Mouse (Mus musculus) lung, embryonic 16.5 days (tissue): ENCODE measurements at regions not wholly inside any gene's neighbourhood (a gene's known extent, or its start where the extent isn't known, plus 50 kb on each side); places are given as distances from the start of the nearest gene placed in this dataset.

Source experiments
- ATAC-seq: fragments of 200-750 bp; cut with Nextera tagmentation; 2 replicates; pipeline ENCODE4 v1.8.0; 2017; ENCODE audit warnings: low read depth, mild to moderate bottlenecking, moderate library complexity
- H3K27ac ChIP-seq: fragments of 300-500 bp; sonication (generic); 2 replicates; pipeline ENCODE4 v1.5.1; 2014; ENCODE audit warnings: mild to moderate bottlenecking, control low read depth, low read length
- H3K27me3 ChIP-seq: fragments of 300-500 bp; sonication (generic); 2 replicates; pipeline ENCODE4 v1.6.1; 2014; ENCODE audit warnings: low read depth, low read length, mixed read lengths; ENCODE audit not compliant: control insufficient read depth, insufficient read depth
- H3K36me3 ChIP-seq: fragments of 300-500 bp; sonication (generic); 2 replicates; pipeline ENCODE4 v1.6.1; 2014; ENCODE audit warnings: low read length; ENCODE audit not compliant: control insufficient read depth, insufficient read depth
- H3K4me1 ChIP-seq: fragments of 300-500 bp; sonication (generic); replicated peaks from 2 replicates; pipeline ENCODE4 v1.6.1; 2014; ENCODE audit warnings: low read length, mixed read lengths; ENCODE audit not compliant: control insufficient read depth, insufficient read depth
- H3K4me2 ChIP-seq: fragments of 300-500 bp; sonication (generic); 2 replicates; pipeline ENCODE4 v1.6.1; 2014; ENCODE audit warnings: low read depth, low read length, control low read depth
- H3K4me3 ChIP-seq: fragments of 300-500 bp; sonication (generic); 2 replicates; pipeline ENCODE4 v1.5.1; 2014; ENCODE audit warnings: mild to moderate bottlenecking, low read length, control low read depth
- H3K9ac ChIP-seq: fragments of 300-500 bp; sonication (generic); 2 replicates; pipeline ENCODE4 v1.6.1; 2014; ENCODE audit warnings: low read length, control low read depth
- H3K9me3 ChIP-seq: fragments of 300-500 bp; sonication (generic); 2 replicates; pipeline ENCODE4 v1.6.1; 2016; ENCODE audit warnings: low read length; ENCODE audit not compliant: control insufficient read depth
- WGBS: fragments of 180-500 bp; shearing (Covaris S2); extraction: QIAGEN DNeasy Blood & Tissue Kit; methylation state at CpG from one replicate; pipeline ENCODE4 v1.1.7; 2014; 5-methylcytosine and 5-hydroxymethylcytosine counted together

DNA sequence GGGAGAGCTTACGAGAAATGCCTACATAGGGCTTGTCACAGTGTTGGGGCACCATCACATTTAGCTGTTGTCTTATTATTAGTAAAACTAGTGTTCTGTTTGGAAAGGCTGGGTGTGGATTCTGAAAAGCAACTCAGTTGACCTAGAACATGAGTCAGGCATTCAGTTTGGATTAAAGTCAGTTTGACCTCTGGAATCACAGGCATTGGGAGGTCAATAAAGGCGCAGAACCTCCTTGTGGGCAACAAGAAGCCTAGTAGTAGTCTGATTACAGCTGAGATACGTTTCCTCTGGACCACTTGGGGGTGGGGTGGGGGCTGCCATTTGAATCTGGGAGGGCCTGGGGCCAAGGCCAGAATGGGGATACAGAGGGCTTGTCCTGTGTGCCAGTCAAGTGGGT lies 52.1 kb upstream of the Map3k1 start:
- H3K4me3 ChIP-seq = no peak overlapping the region
- H3K36me3 ChIP-seq = no peaks in the 10 kb centered on the region
- H3K9ac ChIP-seq = no peak overlapping the region
- no peaks in the 10 kb centered on the region for H3K27me3 ChIP-seq
- H3K4me1 ChIP-seq = peaks cover 5% of the 10 kb centered on the region
- 73% methylated on average over 3 of the region's 3 CpGs for WGBS
- no peak overlapping the region for H3K27ac ChIP-seq
- H3K4me2 ChIP-seq = no peak overlapping the region
- no peaks in the 10 kb centered on the region for H3K9me3 ChIP-seq
- ATAC-seq = no peak

DNA sequence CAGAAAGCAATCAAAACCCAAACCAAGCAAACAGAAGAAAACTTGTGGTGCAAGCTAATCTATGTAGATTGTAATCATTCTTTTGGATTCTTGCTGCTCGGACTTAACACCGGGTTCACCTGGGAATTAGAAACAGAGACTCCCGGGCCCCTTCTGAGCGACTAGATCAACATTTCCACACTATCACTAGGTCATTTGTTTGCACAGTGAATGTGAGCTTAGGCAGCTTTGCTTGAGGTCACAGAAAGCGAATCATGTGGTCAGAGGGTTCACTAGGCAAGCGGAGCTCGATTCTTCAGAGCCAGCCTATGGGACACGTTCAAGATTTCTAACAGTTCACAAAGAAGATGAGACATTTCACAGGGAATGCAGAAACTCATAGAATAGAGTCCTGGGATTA lies 53.5 kb upstream of the Map3k1 start:
- no peak for ATAC-seq
- no peak overlapping the region for H3K4me2 ChIP-seq
- no peaks in the 10 kb centered on the region for H3K4me1 ChIP-seq
- 52% methylated on average over 8 of the region's 8 CpGs for WGBS
- H3K9me3 ChIP-seq = no peaks in the 10 kb centered on the region
- no peaks in the 10 kb centered on the region for H3K27me3 ChIP-seq
- H3K4me3 ChIP-seq = no peak overlapping the region
- H3K36me3 ChIP-seq = no peaks in the 10 kb centered on the region
- H3K9ac ChIP-seq = no peak overlapping the region
- H3K27ac ChIP-seq = no peak overlapping the region

DNA sequence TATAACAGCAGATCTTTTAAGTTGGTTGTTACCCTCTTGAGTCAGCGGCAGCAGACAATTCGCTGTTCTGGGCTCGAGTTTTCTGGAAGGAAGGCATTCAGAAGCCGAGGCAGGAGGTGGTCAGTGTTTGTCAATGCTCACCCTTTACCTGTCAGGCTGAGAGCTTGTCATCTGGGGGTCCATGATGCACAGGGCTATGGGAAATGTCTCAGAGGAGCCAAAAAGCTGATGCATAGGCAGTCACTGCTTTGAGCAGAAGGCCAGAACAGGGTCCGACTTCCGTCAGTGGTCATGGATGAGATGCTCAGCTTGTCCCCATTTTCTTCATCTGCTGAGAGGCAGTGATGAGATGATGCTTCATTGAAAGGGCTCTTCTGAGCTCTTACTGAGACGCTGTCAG lies 57.2 kb upstream of the Map3k1 start:
- Histone ChIP-seq H3K36me3 (no peaks in the 10 kb centered on the region), H3K4me1 (peaks cover 21% of the 10 kb centered on the region), H3K9ac (no peak overlapping the region), H3K27ac (no peak overlapping the region), H3K27me3 (no peaks in the 10 kb centered on the region), H3K4me2 (no peak overlapping the region), H3K4me3 (no peak overlapping the region), H3K9me3 (no peaks in the 10 kb centered on the region)
- no peak for ATAC-seq
- 93% methylated on average over 7 of the region's 7 CpGs for WGBS

DNA sequence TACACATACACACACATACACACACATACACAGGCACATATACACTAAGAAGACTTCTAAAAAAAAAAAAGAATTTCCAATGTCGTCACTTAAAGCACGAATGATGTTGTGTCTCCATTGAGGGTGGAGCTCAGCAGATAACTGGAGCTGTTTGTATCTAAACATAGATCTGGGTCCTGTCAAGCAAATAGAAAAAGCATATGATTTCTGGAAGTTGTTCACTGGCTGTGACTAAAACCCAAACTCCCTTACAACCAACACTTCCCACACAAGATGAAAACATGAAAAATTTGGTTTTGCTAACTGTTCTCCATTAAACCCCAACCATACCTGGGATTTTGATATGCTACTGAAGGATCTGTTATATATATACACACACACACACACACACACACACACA lies 58.5 kb upstream of the Map3k1 start:
- Histone ChIP-seq H3K27ac (no peak overlapping the region), H3K4me2 (no peak overlapping the region)

DNA sequence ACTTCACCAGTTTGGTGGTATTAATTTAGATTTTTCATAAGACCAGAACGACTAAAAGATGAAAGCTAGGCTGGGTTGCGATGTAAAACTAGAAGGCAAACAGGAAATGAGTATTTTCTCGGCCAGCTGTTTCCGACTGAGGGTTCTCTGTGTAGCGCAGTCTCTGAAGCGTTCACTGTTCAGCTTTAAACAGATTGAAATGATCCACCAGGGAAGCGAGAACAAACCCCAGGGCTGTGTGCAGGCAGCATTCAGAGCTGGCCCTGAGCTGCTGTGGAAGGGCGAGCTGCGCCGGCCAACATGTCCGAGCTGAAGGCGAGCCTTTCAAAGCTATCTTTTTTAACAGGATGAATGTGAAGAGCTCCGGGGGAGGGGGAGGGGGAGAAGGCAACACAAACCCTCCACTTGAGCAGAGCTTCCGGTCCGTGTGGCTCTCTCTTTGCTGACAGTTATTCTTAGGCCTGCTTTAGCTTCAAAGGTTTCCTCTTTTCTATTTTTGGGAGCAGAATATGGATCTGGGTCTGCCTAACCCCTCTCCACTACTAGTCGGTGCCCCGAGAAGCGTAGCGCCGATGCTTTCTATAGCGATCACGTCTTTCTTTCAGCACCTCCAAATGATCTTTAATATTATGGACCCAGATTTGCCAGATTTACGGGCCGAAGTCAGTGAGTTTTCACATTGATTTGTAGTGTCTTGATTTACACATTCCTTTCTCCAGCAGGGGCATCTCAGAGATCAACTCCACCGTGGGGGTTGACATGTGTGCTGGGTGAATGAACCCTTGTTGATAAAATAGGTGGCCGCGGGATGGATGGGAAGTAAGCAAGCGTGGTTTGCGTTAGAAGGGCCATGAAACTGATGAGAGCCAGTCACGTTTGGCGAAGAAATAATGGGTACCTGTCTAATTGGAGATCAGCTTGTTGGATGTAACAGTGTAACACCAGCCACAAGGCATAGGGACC lies 59.3 kb upstream of the Map3k1 start:
- peak overlapping the region; percentile 90 for H3K27ac ChIP-seq
- 19% methylated on average over 31 of the region's 31 CpGs for WGBS
- no peaks in the 10 kb centered on the region for H3K36me3 ChIP-seq
- peak overlapping the region; percentile 38 for H3K4me3 ChIP-seq
- H3K4me2 ChIP-seq = peak overlapping the region; percentile 62
- peak; percentile 85 for ATAC-seq
- peaks cover 21% of the 10 kb centered on the region for H3K4me1 ChIP-seq
- no peaks in the 10 kb centered on the region for H3K27me3 ChIP-seq
- H3K9me3 ChIP-seq = no peaks in the 10 kb centered on the region
- H3K9ac ChIP-seq = peak overlapping the region; percentile 71

More for the DNA sequence above, 58.5 kb upstream of the Map3k1 start:
- Histone ChIP-seq H3K27me3 (no peaks in the 10 kb centered on the region), H3K9ac (no peak overlapping the region), H3K4me3 (no peak overlapping the region), H3K36me3 (no peaks in the 10 kb centered on the region), H3K9me3 (no peaks in the 10 kb centered on the region), H3K4me1 (peaks cover 21% of the 10 kb centered on the region)
- WGBS = 70% methylated on average over 2 of the region's 2 CpGs
- ATAC-seq = no peak

DNA sequence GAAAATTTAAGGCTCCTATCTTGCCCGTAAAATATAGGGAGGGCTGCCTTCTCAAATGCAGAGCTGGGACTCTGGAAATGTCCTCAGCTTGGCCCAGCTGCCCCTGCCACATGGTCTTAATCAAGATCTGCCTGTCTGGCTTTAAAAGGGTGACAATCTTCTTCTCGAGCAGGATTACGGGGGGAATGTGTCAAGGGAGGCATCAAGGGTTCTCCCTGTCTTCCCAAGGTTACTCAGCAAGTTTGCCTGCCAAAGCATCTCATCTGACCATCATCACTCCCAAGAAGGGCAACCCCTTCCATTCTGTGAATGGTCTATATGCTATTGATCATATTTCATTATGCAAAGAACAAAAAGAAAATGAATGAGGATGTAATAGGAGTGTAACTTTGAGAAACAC lies 60.2 kb upstream of the Map3k1 start:
- Histone ChIP-seq H3K9ac (no peak overlapping the region), H3K36me3 (no peaks in the 10 kb centered on the region), H3K27ac (no peak overlapping the region), H3K4me2 (no peak overlapping the region), H3K4me1 (peaks cover 21% of the 10 kb centered on the region), H3K4me3 (no peak overlapping the region), H3K9me3 (0 out of 2 replicates have a peak, but pooled peaks cover 2% of the 10 kb centered on the region), H3K27me3 (no peaks in the 10 kb centered on the region)
- 51% methylated on average over 3 of the region's 3 CpGs for WGBS
- no peak for ATAC-seq

DNA sequence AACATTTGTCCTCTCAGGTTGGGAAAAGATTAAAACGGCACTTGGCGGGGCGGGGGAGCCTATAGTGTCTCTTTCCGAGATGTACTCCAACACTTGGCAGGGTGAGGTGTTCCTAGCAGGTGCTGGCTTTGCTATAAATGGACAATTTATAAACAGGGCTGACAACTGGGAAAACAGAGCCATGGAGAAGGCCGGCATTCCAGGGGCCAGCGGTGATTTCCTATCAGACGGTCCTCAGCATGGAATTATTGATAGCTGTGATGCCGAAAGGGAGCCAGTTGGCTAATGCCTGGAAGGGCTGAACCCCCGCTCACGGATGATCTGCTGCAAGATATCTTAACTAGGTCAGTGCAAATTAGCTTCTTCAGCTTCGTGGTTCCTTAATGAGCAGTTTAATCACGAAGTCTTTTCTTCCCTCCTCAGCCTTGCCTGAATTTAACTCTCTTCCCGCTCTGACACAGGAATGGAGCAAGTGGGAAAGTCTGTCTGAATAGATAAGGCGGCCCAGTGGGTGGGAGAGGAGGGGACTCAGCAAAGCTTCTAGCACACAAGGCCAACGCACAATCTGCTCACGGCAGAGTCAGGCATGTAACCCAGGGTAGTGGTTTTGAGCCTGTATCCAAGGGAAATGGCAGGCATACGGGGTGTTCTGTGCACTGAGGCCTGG lies 61.1 kb upstream of the Map3k1 start:
- Histone ChIP-seq H3K27me3 (no peaks in the 10 kb centered on the region), H3K36me3 (no peaks in the 10 kb centered on the region), H3K9ac (no peak overlapping the region), H3K9me3 (0 out of 2 replicates have a peak, but pooled peaks cover 2% of the 10 kb centered on the region), H3K4me2 (no peak overlapping the region), H3K4me3 (no peak overlapping the region), H3K27ac (no peak overlapping the region), H3K4me1 (peaks cover 21% of the 10 kb centered on the region)
- WGBS = 23% methylated on average over 17 of the region's 17 CpGs
- ATAC-seq = no peak

DNA sequence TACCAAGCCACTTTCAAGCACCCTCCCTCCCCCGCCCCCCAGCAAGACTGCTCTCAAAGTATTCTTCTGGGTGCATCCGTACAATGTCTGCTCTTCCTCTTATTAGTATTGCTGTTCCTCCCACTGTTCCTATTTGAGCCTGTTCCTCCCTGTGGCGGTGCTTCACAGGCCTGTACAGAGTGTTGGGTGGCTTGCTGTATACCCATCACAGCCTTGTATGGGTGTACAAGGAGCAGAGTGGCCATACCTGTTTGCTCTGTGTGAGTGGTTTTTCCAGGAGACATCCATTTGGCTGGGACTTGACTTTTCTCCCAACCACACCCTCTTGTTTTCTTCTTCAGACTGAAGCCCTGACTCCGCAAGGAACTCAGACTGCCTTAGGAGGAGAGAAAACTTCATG lies 61.7 kb upstream of the Map3k1 start:
- Histone ChIP-seq H3K36me3 (no peaks in the 10 kb centered on the region), H3K4me1 (peaks cover 21% of the 10 kb centered on the region), H3K27me3 (no peaks in the 10 kb centered on the region), H3K4me2 (no peak overlapping the region), H3K4me3 (no peak overlapping the region), H3K9me3 (0 out of 2 replicates have a peak, but pooled peaks cover 2% of the 10 kb centered on the region), H3K9ac (no peak overlapping the region), H3K27ac (no peak overlapping the region)
- 65% methylated on average over 4 of the region's 4 CpGs for WGBS
- ATAC-seq = no peak

DNA sequence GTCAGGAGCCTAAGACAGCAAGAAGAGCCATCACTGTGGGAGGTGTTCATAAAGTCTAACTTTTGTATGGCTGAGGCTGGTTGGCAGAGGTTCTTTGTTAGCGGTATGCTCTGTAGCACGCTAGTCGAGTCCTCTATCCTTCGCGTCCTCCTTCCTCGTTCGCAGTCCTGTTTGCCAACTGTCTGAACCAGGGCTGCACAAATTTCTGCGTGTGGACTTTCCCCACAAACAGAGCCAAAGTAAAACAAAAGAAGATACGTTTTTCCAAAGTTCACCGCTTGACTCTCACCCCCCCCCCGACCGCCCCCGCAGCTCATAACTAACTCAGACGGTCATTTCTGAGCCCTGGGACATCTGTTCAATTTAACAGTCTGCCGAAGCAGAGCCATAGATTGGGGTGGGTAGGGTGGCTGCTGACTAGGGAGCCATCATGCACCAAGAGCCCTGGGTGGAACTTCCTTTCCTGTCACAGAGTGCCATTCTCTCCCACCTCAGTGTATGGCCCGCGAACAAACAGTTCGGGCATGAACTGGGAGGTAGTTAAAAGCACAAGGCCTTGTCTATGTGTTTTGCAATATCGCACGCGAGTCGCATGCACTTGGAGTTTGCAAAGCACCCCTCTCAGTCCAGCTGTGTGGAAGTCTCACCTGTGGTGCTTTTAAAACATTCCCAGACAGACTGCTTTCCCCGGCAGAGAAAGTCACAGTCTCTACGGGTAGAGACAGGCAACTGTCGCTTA lies 63.0 kb upstream of the Map3k1 start:
- H3K27me3 ChIP-seq = no peaks in the 10 kb centered on the region
- 89% methylated on average over 25 of the region's 25 CpGs for WGBS
- no peak overlapping the region for H3K27ac ChIP-seq
- H3K4me1 ChIP-seq = peaks cover 21% of the 10 kb centered on the region
- H3K4me3 ChIP-seq = no peak overlapping the region
- no peaks in the 10 kb centered on the region for H3K36me3 ChIP-seq
- no peak overlapping the region for H3K4me2 ChIP-seq
- H3K9me3 ChIP-seq = 0 out of 2 replicates have a peak, but pooled peaks cover 2% of the 10 kb centered on the region
- H3K9ac ChIP-seq = no peak overlapping the region
- ATAC-seq = no peak
